Mouse (Mus musculus): Measurements from ENCODE around the gene Dhdds. TPM values are rescaled to one million over a fixed set of nuclear protein-coding genes. Genes with fewer than 3 reads are reported as not detected.

Gene Dhdds
- polyA plus RNA-seq, 2 experiments = 13.3 to 16.8 TPM

- WGBS (ENCODE audit: insufficient replicate concordance) = 4% methylated on average over 16 of the region's 16 CpGs
- ATAC-seq (ENCODE audit: insufficient read depth) = no peak
- no peaks in the 10 kb centered on the region for H3K27me3 ChIP-seq (ENCODE audit: control insufficient read depth, insufficient read depth, low read length)
These were observed 35.2 kb upstream of the Dhdds start for GRCm38 (mm10) chr4:134035953-134036352.

GRCm38 (mm10) chr4:134025802-134026201, 25.1 kb upstream of the Dhdds start:
- WGBS (ENCODE audit: insufficient replicate concordance) = 56% methylated on average over 9 of the region's 9 CpGs
- Histone ChIP-seq H3K9ac (replicated peaks) (no peak overlapping the region), H3K4me2 (ENCODE audit: low read depth) (no peak overlapping the region), H3K9me3 (ENCODE audit: control insufficient read depth, low read length) (no peaks in the 10 kb centered on the region), H3K27me3 (ENCODE audit: control insufficient read depth, insufficient read depth, low read length) (0 out of 2 replicates have a peak, but pooled peaks cover 2% of the 10 kb centered on the region), H3K4me1 (replicated peaks; ENCODE audit: control insufficient read depth in 2 of 2, insufficient read depth in 2 of 2, low read length in 1 of 2) (no peaks in the 10 kb centered on the region), H3K36me3 (replicated peaks; ENCODE audit: control insufficient read depth, insufficient read depth, low read depth) (no peaks in the 10 kb centered on the region), H3K27ac (no peak overlapping the region), H3K4me3 (ENCODE audit: insufficient read depth in 1 of 2, low read depth in 2 of 2, low read length in 2 of 2) (no peak overlapping the region)
- TF ChIP-seq CTCF (IDR thresholded peaks at IDR 0.05; ENCODE audit: low read depth) (no peak), EP300 (IDR thresholded peaks at IDR 0.05; ENCODE audit: low read depth) (no peak)
- ATAC-seq (ENCODE audit: insufficient read depth) = no peak
- no peak for DNase-seq (ENCODE audit: low read depth in 3 of 3, low spot score in 3 of 3)

More at GRCm38 (mm10) chr4:134035953-134036352, 35.2 kb upstream of the Dhdds start:
- H3K9me3 ChIP-seq (ENCODE audit: control insufficient read depth, low read length) = no peaks in the 10 kb centered on the region
- H3K4me1 ChIP-seq (replicated peaks; ENCODE audit: control insufficient read depth in 2 of 2, insufficient read depth in 2 of 2, low read length in 1 of 2) = no peaks in the 10 kb centered on the region
- no peak overlapping the region for H3K27ac ChIP-seq
- H3K9ac ChIP-seq (replicated peaks) = no peak overlapping the region
- no peaks in the 10 kb centered on the region for H3K36me3 ChIP-seq (replicated peaks; ENCODE audit: control insufficient read depth, insufficient read depth, low read depth)
- DNase-seq (ENCODE audit: low read depth in 3 of 3, low spot score in 3 of 3) = peak; percentile 23 to 55 (median 31)
- no peak overlapping the region for H3K4me3 ChIP-seq (ENCODE audit: insufficient read depth in 1 of 2, low read depth in 2 of 2, low read length in 2 of 2)
- TF ChIP-seq EP300 (IDR thresholded peaks at IDR 0.05; ENCODE audit: low read depth) (no peak), CTCF (IDR thresholded peaks at IDR 0.05; ENCODE audit: low read depth) (peak; percentile 98)
- no peak overlapping the region for H3K4me2 ChIP-seq (ENCODE audit: low read depth)

GRCm38 (mm10) chr4:134020621-134021020, 19.9 kb upstream of the Dhdds start:
- H3K4me2 ChIP-seq (ENCODE audit: low read depth) = no peak overlapping the region
- H3K4me3 ChIP-seq (ENCODE audit: insufficient read depth in 1 of 2, low read depth in 2 of 2, low read length in 2 of 2) = no peak overlapping the region
- no peaks in the 10 kb centered on the region for H3K4me1 ChIP-seq (replicated peaks; ENCODE audit: control insufficient read depth in 2 of 2, insufficient read depth in 2 of 2, low read length in 1 of 2)
- no peaks in the 10 kb centered on the region for H3K36me3 ChIP-seq (replicated peaks; ENCODE audit: control insufficient read depth, insufficient read depth, low read depth)
- DNase-seq (ENCODE audit: low read depth in 3 of 3, low spot score in 3 of 3) (peak in 2 of 3 experiments; percentile 26 to 44), ATAC-seq (ENCODE audit: insufficient read depth) (no peak)
- no peak overlapping the region for H3K9ac ChIP-seq (replicated peaks)
- no peaks in the 10 kb centered on the region for H3K9me3 ChIP-seq (ENCODE audit: control insufficient read depth, low read length)
- H3K27me3 ChIP-seq (ENCODE audit: control insufficient read depth, insufficient read depth, low read length) = peaks cover 47% of the 10 kb centered on the region
- H3K27ac ChIP-seq = no peak overlapping the region
- TF ChIP-seq CTCF (IDR thresholded peaks at IDR 0.05; ENCODE audit: low read depth) (no peak), EP300 (IDR thresholded peaks at IDR 0.05; ENCODE audit: low read depth) (no peak)
- 3% methylated on average over 11 of the region's 11 CpGs for WGBS (ENCODE audit: insufficient replicate concordance)

- TF ChIP-seq CTCF (IDR thresholded peaks at IDR 0.05; ENCODE audit: low read depth) = no peak
- TF ChIP-seq EP300 (IDR thresholded peaks at IDR 0.05; ENCODE audit: low read depth) = no peak
- no peaks in the 10 kb centered on the region for H3K4me1 ChIP-seq (replicated peaks; ENCODE audit: control insufficient read depth in 2 of 2, insufficient read depth in 2 of 2, low read length in 1 of 2)
- no peak overlapping the region; a peak in 1 of 4 replicates for H3K4me3 ChIP-seq (ENCODE audit: insufficient read depth in 1 of 2, low read depth in 2 of 2, low read length in 2 of 2)
- WGBS (ENCODE audit: insufficient replicate concordance) = 3% methylated on average over 16 of the region's 16 CpGs
- H3K4me2 ChIP-seq (ENCODE audit: low read depth) = peak overlapping the region; percentile 26; the same call in 1 of the 2 replicates
- H3K9ac ChIP-seq (replicated peaks) = no peak overlapping the region
- H3K9me3 ChIP-seq (ENCODE audit: control insufficient read depth, low read length) = no peaks in the 10 kb centered on the region
- no peak for DNase-seq (ENCODE audit: low read depth in 3 of 3, low spot score in 3 of 3)
- H3K27ac ChIP-seq = no peak overlapping the region
- H3K27me3 ChIP-seq (ENCODE audit: control insufficient read depth, insufficient read depth, low read length) = peaks cover 47% of the 10 kb centered on the region
- no peaks in the 10 kb centered on the region for H3K36me3 ChIP-seq (replicated peaks; ENCODE audit: control insufficient read depth, insufficient read depth, low read depth)
- ATAC-seq (ENCODE audit: insufficient read depth) = 0 out of 2 replicates have a peak, but pooled peaks have one; percentile 31
These were observed 19.1 kb upstream of the Dhdds start for GRCm38 (mm10) chr4:134019641-134020351.

GRCm38 (mm10) chr4:134019210-134019609, 18.5 kb upstream of the Dhdds start:
- H3K27me3 ChIP-seq (ENCODE audit: control insufficient read depth, insufficient read depth, low read length) = peaks cover 47% of the 10 kb centered on the region
- WGBS (ENCODE audit: insufficient replicate concordance) = 0% methylated on average over 9 of the region's 10 CpGs
- no peak overlapping the region for H3K27ac ChIP-seq
- DNase-seq (ENCODE audit: low read depth in 3 of 3, low spot score in 3 of 3) (no peak), ATAC-seq (ENCODE audit: insufficient read depth) (peak; percentile 11; the same call in 1 of the 2 replicates)
- H3K9me3 ChIP-seq (ENCODE audit: control insufficient read depth, low read length) = no peaks in the 10 kb centered on the region
- no peaks in the 10 kb centered on the region for H3K4me1 ChIP-seq (replicated peaks; ENCODE audit: control insufficient read depth in 2 of 2, insufficient read depth in 2 of 2, low read length in 1 of 2)
- no peaks in the 10 kb centered on the region for H3K36me3 ChIP-seq (replicated peaks; ENCODE audit: control insufficient read depth, insufficient read depth, low read depth)
- no peak overlapping the region for H3K4me3 ChIP-seq (ENCODE audit: insufficient read depth in 1 of 2, low read depth in 2 of 2, low read length in 2 of 2)
- no peak overlapping the region for H3K9ac ChIP-seq (replicated peaks)
- no peak for TF ChIP-seq CTCF (IDR thresholded peaks at IDR 0.05; ENCODE audit: low read depth)
- TF ChIP-seq EP300 (IDR thresholded peaks at IDR 0.05; ENCODE audit: low read depth) = no peak
- H3K4me2 ChIP-seq (ENCODE audit: low read depth) = peak overlapping the region; percentile 26
